Mouse (Mus musculus): Measurements from ENCODE around the gene BC048403. TPM values are rescaled to one million over a fixed set of nuclear protein-coding genes. Genes with fewer than 3 reads are reported as not detected.

Gene BC048403
- polyA plus RNA-seq, 1 experiment from 2014 or later = 3.4 TPM

DNA sequence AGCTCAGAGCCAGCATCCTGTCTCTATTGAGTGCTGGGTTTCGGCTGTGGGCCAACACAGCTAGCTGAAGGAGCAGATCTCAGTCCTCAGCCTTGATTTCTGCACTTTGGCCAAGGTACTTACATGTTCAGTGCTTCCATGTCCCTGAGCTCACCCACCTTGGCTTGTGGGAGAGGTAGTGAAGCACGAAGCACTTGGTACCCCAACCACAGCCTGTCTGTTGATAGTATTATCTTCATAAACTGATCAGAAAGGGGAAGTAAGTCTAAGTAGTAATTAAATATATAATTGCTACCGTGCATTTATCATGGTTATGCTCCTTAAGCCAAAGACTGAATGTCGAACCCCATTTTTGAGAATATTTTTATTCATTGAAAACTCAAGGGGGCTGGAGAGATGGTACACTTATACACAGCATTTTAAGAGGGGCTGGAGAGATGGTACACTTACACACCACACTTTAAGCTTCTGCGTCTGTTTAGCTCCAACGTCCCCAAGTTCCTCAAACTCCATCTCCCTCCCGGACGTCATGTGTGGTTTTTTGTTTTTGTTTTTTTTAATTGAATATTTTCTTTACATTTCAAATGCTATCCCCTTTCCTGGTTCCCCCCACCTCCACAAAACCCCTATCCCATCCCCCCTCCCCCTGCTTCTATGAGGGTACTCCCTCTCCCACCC is 8.6 kb upstream of the BC048403 start:
- TF ChIP-seq CTCF (IDR thresholded peaks at IDR 0.05; ENCODE audit: low read depth) = no peak
- Histone ChIP-seq H3K27me3 (ENCODE audit: insufficient read depth, low read length) (no peaks in the 10 kb centered on the region), H3K9ac (no peak overlapping the region)

GRCm38 (mm10) chr10:121732542-121732941 is 7.2 kb upstream of the BC048403 start:
- no peaks in the 10 kb centered on the region for H3K9me3 ChIP-seq (ENCODE audit: low read depth, low read length)
- H3K27me3 ChIP-seq (ENCODE audit: insufficient read depth, low read length) = no peaks in the 10 kb centered on the region
- H3K4me1 ChIP-seq (ENCODE audit: insufficient read depth) = no peaks in the 10 kb centered on the region
- no peak for DNase-seq
- no peak overlapping the region for H3K4me3 ChIP-seq (ENCODE audit: low read depth, low read length)
- H3K9ac ChIP-seq = no peak overlapping the region
- H3K4me2 ChIP-seq = no peak overlapping the region
- no peaks in the 10 kb centered on the region for H3K36me3 ChIP-seq (ENCODE audit: insufficient read depth)
- 86% methylated on average over 9 of the region's 9 CpGs for WGBS
- no peak for ATAC-seq (ENCODE audit: insufficient read depth)
- TF ChIP-seq CTCF (IDR thresholded peaks at IDR 0.05; ENCODE audit: low read depth) = no peak
- no peak overlapping the region for H3K27ac ChIP-seq (ENCODE audit: low read depth)

More for the DNA sequence above, 8.6 kb upstream of the BC048403 start:
- WGBS = 90% methylated on average over 8 of the region's 8 CpGs
- DNase-seq (no peak), ATAC-seq (ENCODE audit: insufficient read depth) (no peak)
- Histone ChIP-seq H3K27ac (ENCODE audit: low read depth) (no peak overlapping the region), H3K4me2 (no peak overlapping the region), H3K4me3 (ENCODE audit: low read depth, low read length) (no peak overlapping the region), H3K9me3 (ENCODE audit: low read depth, low read length) (no peaks in the 10 kb centered on the region), H3K36me3 (ENCODE audit: insufficient read depth) (no peaks in the 10 kb centered on the region), H3K4me1 (ENCODE audit: insufficient read depth) (no peaks in the 10 kb centered on the region)

GRCm38 (mm10) chr10:121737256-121737655 is 2.5 kb upstream of the BC048403 start:
- WGBS = 92% methylated on average over 3 of the region's 3 CpGs
- no peak for DNase-seq
- H3K27me3 ChIP-seq (ENCODE audit: insufficient read depth, low read length) = no peaks in the 10 kb centered on the region
- H3K4me2 ChIP-seq = no peak overlapping the region
- no peak for ATAC-seq (ENCODE audit: insufficient read depth)
- no peak overlapping the region for H3K27ac ChIP-seq (ENCODE audit: low read depth)
- no peak overlapping the region for H3K9ac ChIP-seq
- no peak overlapping the region for H3K4me3 ChIP-seq (ENCODE audit: low read depth, low read length)
- peaks cover 4% of the 10 kb centered on the region; the same call in 1 of the 2 replicates for H3K4me1 ChIP-seq (ENCODE audit: insufficient read depth)
- H3K9me3 ChIP-seq (ENCODE audit: low read depth, low read length) = no peaks in the 10 kb centered on the region
- H3K36me3 ChIP-seq (ENCODE audit: insufficient read depth) = no peaks in the 10 kb centered on the region
- no peak for TF ChIP-seq CTCF (IDR thresholded peaks at IDR 0.05; ENCODE audit: low read depth)

- H3K27ac ChIP-seq (ENCODE audit: low read depth) = no peak overlapping the region
- WGBS = 37% methylated on average over 4 of the region's 4 CpGs
- no peaks in the 10 kb centered on the region for H3K27me3 ChIP-seq (ENCODE audit: insufficient read depth, low read length)
- no peak overlapping the region for H3K4me3 ChIP-seq (ENCODE audit: low read depth, low read length)
- H3K4me2 ChIP-seq = no peak overlapping the region
- no peak for DNase-seq
- no peak for TF ChIP-seq CTCF (IDR thresholded peaks at IDR 0.05; ENCODE audit: low read depth)
- ATAC-seq (ENCODE audit: insufficient read depth) = no peak
- H3K4me1 ChIP-seq (ENCODE audit: insufficient read depth) = peaks cover 4% of the 10 kb centered on the region; the same call in 1 of the 2 replicates
- no peaks in the 10 kb centered on the region for H3K9me3 ChIP-seq (ENCODE audit: low read depth, low read length)
- H3K9ac ChIP-seq = no peak overlapping the region
- H3K36me3 ChIP-seq (ENCODE audit: insufficient read depth) = peaks cover 14% of the 10 kb centered on the region
These were observed 2.6 kb downstream of the BC048403 start for GRCm38 (mm10) chr10:121742336-121742735.

GRCm38 (mm10) chr10:121750175-121750574 is 10.4 kb downstream of the BC048403 start:
- no peak overlapping the region for H3K4me2 ChIP-seq
- H3K9ac ChIP-seq = no peak overlapping the region
- ATAC-seq (ENCODE audit: insufficient read depth) = no peak
- no peaks in the 10 kb centered on the region for H3K4me1 ChIP-seq (ENCODE audit: insufficient read depth)
- WGBS = 90% methylated on average over 12 of the region's 12 CpGs
- H3K27ac ChIP-seq (ENCODE audit: low read depth) = no peak overlapping the region
- no peak for TF ChIP-seq CTCF (IDR thresholded peaks at IDR 0.05; ENCODE audit: low read depth)
- no peak overlapping the region for H3K4me3 ChIP-seq (ENCODE audit: low read depth, low read length)
- no peak for DNase-seq
- H3K27me3 ChIP-seq (ENCODE audit: insufficient read depth, low read length) = no peaks in the 10 kb centered on the region
- H3K36me3 ChIP-seq (ENCODE audit: insufficient read depth) = peaks cover 31% of the 10 kb centered on the region
- no peaks in the 10 kb centered on the region for H3K9me3 ChIP-seq (ENCODE audit: low read depth, low read length)

GRCm38 (mm10) chr10:121754237-121754636 is 14.5 kb downstream of the BC048403 start:
- peak; percentile 79 for ATAC-seq (ENCODE audit: insufficient read depth)
- peak; percentile 62 for DNase-seq
- no peak overlapping the region for H3K4me3 ChIP-seq (ENCODE audit: low read depth, low read length)
- 61% methylated on average over 5 of the region's 5 CpGs for WGBS
- TF ChIP-seq CTCF (IDR thresholded peaks at IDR 0.05; ENCODE audit: low read depth) = no peak
- no peaks in the 10 kb centered on the region for H3K27me3 ChIP-seq (ENCODE audit: insufficient read depth, low read length)
- H3K27ac ChIP-seq (ENCODE audit: low read depth) = no peak overlapping the region
- H3K9me3 ChIP-seq (ENCODE audit: low read depth, low read length) = no peaks in the 10 kb centered on the region
- 0 out of 2 replicates have a peak, but pooled peaks cover 3% of the 10 kb centered on the region for H3K4me1 ChIP-seq (ENCODE audit: insufficient read depth)
- peaks cover 12% of the 10 kb centered on the region; the same call in 1 of the 2 replicates for H3K36me3 ChIP-seq (ENCODE audit: insufficient read depth)
- no peak overlapping the region for H3K9ac ChIP-seq
- no peak overlapping the region for H3K4me2 ChIP-seq

DNA sequence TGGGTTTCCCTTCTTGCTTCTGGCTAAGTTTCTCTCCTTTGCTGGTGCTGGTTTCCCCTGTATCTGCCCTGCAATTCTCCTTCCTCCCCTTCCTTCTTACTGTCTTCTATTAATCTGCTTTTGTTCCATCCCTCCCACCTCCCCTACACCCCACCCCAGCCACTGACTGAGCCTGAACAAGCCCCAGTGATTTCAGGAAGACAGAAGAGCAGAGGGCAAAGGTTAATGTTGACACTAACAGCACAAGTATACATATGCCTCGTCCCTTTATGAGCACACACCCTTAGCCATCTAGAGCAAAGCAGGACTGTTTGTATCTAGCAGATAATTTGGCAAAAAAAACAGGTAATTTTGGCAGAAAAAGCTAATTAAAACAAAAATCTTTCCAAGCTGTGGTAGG is 16.1 kb downstream of the BC048403 start:
- DNase-seq (no peak), ATAC-seq (ENCODE audit: insufficient read depth) (no peak)
- H3K9ac ChIP-seq = no peak overlapping the region
- H3K4me3 ChIP-seq (ENCODE audit: low read depth, low read length) = no peak overlapping the region
- 0 out of 2 replicates have a peak, but pooled peaks cover 3% of the 10 kb centered on the region for H3K4me1 ChIP-seq (ENCODE audit: insufficient read depth)
- no peak for TF ChIP-seq CTCF (IDR thresholded peaks at IDR 0.05; ENCODE audit: low read depth)
- no peaks in the 10 kb centered on the region for H3K27me3 ChIP-seq (ENCODE audit: insufficient read depth, low read length)
- no peak overlapping the region for H3K27ac ChIP-seq (ENCODE audit: low read depth)
- 3% methylated on average over 1 of the region's 1 CpGs for WGBS
- H3K4me2 ChIP-seq = no peak overlapping the region
- H3K36me3 ChIP-seq (ENCODE audit: insufficient read depth) = 0 out of 2 replicates have a peak, but pooled peaks cover 2% of the 10 kb centered on the region
- H3K9me3 ChIP-seq (ENCODE audit: low read depth, low read length) = no peaks in the 10 kb centered on the region
